Mouse (Mus musculus) limb, embryonic 13.5 days (tissue): Measurements from ENCODE around the gene Gcm1. TPM values are rescaled to one million over a fixed set of nuclear protein-coding genes. Genes with fewer than 3 reads are reported as not detected.
A peak's percentile ranks its signal among the peaks of the same experiment; 100 is the strongest.

Source experiments
- ATAC-seq: fragments of 200-750 bp; cut with Nextera tagmentation; 2 replicates; pipeline ENCODE4 v1.8.0; 2017; ENCODE audit warnings: low read depth, moderate number of reproducible peaks, moderate TSS enrichment; ENCODE audit not compliant: low FRiP score
- H3K27ac ChIP-seq: fragments of 300-500 bp; sonication (generic); 2 replicates; pipeline ENCODE4 v1.5.1; 2015; ENCODE audit warnings: inconsistent platforms, mild to moderate bottlenecking, moderate library complexity
- H3K27me3 ChIP-seq: fragments of 300-500 bp; sonication (generic); 2 replicates; pipeline ENCODE4 v1.6.1; 2015; ENCODE audit warnings: mild to moderate bottlenecking, inconsistent platforms
- H3K36me3 ChIP-seq: fragments of 300-500 bp; sonication (generic); 2 replicates; pipeline ENCODE4 v1.6.1; 2015; ENCODE audit warnings: inconsistent platforms, mild to moderate bottlenecking, moderate library complexity
- H3K4me1 ChIP-seq: fragments of 300-500 bp; sonication (generic); 2 replicates; pipeline ENCODE4 v1.6.1; 2015; ENCODE audit warnings: inconsistent platforms
- H3K4me2 ChIP-seq: fragments of 300-500 bp; sonication (generic); replicated peaks from 2 replicates; pipeline ENCODE4 v1.6.1; 2015; ENCODE audit warnings: inconsistent platforms, mild to moderate bottlenecking, moderate library complexity
- H3K4me3 ChIP-seq: fragments of 300-500 bp; sonication (generic); 2 replicates; pipeline ENCODE4 v1.5.1; 2015; ENCODE audit warnings: moderate library complexity, mild to moderate bottlenecking, inconsistent platforms
- H3K9ac ChIP-seq: fragments of 300-500 bp; sonication (generic); 2 replicates; pipeline ENCODE4 v1.6.1; 2015; ENCODE audit warnings: mild to moderate bottlenecking, inconsistent platforms
- H3K9me3 ChIP-seq: fragments of 300-500 bp; sonication (generic); 2 replicates; pipeline ENCODE4 v1.6.1; 2016; ENCODE audit warnings: inconsistent platforms
- WGBS: fragments of 180-500 bp; shearing (Covaris S2); methylation state at CpG from one replicate; pipeline ENCODE4 v1.1.7; 2015; 5-methylcytosine and 5-hydroxymethylcytosine counted together
- polyA plus RNA-seq: library from polyadenylated mRNA; unstranded; fragments of >200 nt; fragmentation: Nextera tagmentation; extraction: Ambion mirVana; gene quantifications from 2 replicates; pipeline ENCODE4 v1.2.1, GENCODE M21; 2015

Gene Gcm1
- not detected in 2 replicates for polyA plus RNA-seq

DNA sequence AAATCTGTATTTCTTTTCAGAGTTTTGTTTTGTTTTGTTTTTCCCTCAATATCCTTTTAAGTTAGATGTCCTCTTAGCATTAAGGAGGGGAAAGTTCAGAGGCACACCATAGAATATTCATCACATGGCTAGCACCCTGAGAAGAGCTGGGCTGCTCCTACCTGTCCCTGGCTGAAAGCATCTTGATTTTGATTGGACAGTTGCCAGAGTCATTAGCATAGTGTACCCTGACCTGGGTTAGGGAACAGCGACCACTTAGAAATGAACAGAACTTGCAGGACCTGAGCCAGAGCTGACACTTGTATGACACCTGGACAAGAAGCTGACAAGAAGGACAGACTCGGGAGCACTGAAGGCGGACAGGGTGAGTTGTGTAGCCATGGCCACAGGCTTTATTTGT lies at the start of gene Gcm1:
Gene Gcm1, plus strand, starts transcription at position 248 of the 400 bp plus-strand sequence.
- H3K4me1 ChIP-seq, result no peaks in the 10 kb centered on the region
- no peak within 1 kb of the TSS for H3K9ac ChIP-seq
- H3K4me2 ChIP-seq, result no peak within 1 kb of the TSS
- 57% methylated on average over 3 of the region's 3 CpGs for WGBS
- H3K4me3 ChIP-seq, result no peak within 1 kb of the TSS
- H3K27ac ChIP-seq, result no peak within 1 kb of the TSS
- no peaks in the 10 kb centered on the region for H3K9me3 ChIP-seq
- no peaks in the 10 kb centered on the region for H3K36me3 ChIP-seq
- no peaks in the 10 kb centered on the region for H3K27me3 ChIP-seq
- no peak for ATAC-seq

DNA sequence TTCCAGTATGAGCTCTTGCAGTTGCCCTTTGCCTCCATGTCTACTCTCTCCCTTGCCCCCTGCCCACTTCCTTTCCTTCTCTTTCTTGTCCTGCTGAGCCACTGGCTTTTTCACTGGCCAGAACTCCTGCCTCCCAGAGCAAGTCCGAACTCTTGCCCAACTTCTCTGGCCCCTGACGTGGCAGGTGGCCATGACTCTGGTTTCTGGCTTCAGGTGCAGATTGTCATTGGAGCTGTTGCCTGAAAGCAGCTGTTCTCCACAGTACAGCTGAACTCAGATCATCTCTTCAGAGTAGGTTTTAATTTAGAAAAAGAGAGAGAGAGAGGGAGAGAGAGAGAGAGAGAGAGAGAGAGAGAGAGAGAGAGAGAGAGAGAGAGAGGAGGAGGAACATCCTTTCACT lies 48.4 kb upstream of the Gcm1 start:
- no peak overlapping the region for H3K27ac ChIP-seq
- 81% methylated on average over 2 of the region's 2 CpGs for WGBS
- no peak overlapping the region for H3K9ac ChIP-seq
- no peaks in the 10 kb centered on the region for H3K9me3 ChIP-seq
- no peaks in the 10 kb centered on the region for H3K27me3 ChIP-seq
- H3K4me1 ChIP-seq, result no peaks in the 10 kb centered on the region
- no peak overlapping the region for H3K4me2 ChIP-seq
- no peaks in the 10 kb centered on the region for H3K36me3 ChIP-seq
- no peak overlapping the region for H3K4me3 ChIP-seq
- no peak for ATAC-seq

DNA sequence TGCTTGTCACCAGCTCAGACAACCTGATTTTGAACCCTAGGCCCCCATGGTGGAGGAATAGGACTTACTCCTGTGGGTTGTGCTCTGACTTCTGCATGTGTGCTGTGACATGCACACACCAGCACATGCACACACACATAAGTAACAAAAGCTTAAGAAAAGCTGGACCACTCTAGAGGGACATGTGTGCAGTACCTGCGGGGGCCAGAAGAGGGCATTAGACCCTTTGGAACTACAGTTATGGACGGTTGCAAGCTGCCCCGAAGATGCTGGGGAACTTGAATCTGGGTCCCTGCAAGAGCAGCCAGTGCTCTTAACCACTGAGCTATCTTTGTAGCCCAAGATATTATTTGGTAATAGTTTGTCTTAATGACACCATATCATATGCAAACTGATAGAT lies 46.2 kb upstream of the Gcm1 start:
- H3K9ac ChIP-seq, result no peak overlapping the region
- 57% methylated on average over 3 of the region's 3 CpGs for WGBS
- ATAC-seq, result no peak
- H3K4me2 ChIP-seq, result no peak overlapping the region
- H3K36me3 ChIP-seq, result no peaks in the 10 kb centered on the region
- H3K9me3 ChIP-seq, result no peaks in the 10 kb centered on the region
- no peak overlapping the region for H3K27ac ChIP-seq
- H3K4me3 ChIP-seq, result no peak overlapping the region
- H3K27me3 ChIP-seq, result no peaks in the 10 kb centered on the region
- no peaks in the 10 kb centered on the region for H3K4me1 ChIP-seq

DNA sequence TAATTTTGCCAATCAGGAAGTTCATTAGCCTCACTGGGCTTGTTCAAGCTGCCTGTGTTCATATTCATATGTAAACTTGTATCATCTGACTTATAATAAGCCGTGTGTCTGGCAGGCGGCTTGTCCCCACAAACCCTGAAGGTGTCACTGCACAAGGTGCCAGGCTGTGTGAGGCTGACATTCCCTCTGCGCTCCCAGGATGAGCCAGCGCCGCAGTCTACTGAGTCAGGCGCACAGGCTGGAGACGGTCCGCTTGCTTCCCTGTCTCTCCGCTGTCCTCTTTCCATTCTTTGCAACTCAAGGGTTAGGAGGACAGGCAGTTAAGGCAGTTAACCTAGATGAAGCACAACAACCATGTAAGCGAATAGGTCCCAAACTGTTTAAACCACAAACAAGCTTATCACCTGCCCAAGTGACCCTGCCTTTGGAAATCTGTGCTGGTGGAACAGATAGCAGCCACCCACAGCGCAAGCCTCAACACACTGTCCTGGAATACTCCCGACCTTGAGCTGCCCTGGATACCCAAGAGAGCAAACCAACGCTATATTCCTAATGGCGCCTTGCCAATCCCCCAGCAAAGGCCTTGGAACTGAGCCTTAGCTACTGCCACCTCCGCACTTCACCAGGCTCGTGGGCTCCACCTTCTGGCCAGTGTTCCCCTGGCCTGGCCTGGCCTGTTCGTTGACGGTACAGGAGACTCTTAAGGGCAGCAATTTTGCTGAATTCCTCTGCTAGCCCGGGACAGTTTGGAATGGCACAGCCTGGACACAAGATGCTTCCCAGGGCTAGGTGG lies 45.3 kb upstream of the Gcm1 start:
- peak; percentile 70 for ATAC-seq
- WGBS, result 54% methylated on average over 19 of the region's 19 CpGs

DNA sequence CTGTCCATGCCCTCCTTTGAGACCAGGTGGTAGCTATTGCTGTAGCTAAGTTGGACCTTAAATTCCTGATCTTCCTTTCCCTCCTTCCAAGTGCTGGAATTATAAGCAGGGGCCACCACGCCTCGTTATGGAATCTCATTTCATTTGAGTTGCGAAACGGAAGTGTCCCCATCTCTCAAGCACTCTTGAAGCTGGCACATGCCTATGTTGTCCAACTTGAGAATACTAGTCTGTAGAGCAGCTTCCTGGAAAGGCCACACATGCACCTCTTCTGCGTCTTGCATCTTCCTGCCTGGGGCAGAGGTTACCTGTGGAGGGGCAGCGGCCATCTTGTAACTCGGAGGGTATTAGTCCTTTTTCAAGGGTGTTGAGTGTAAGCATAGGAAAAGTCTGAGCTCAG lies 42.3 kb upstream of the Gcm1 start:
- Histone ChIP-seq H3K27me3 (no peaks in the 10 kb centered on the region), H3K27ac (no peak overlapping the region), H3K9me3 (no peaks in the 10 kb centered on the region), H3K4me2 (no peak overlapping the region), H3K4me3 (no peak overlapping the region), H3K9ac (no peak overlapping the region), H3K4me1 (no peaks in the 10 kb centered on the region), H3K36me3 (no peaks in the 10 kb centered on the region)
- no peak for ATAC-seq
- WGBS, result 92% methylated on average over 7 of the region's 7 CpGs

More for the DNA sequence above, 45.3 kb upstream of the Gcm1 start:
- Histone ChIP-seq H3K9ac (no peak overlapping the region), H3K4me2 (no peak overlapping the region), H3K9me3 (no peaks in the 10 kb centered on the region), H3K27me3 (no peaks in the 10 kb centered on the region), H3K4me1 (no peaks in the 10 kb centered on the region), H3K4me3 (no peak overlapping the region), H3K36me3 (no peaks in the 10 kb centered on the region), H3K27ac (no peak overlapping the region)

DNA sequence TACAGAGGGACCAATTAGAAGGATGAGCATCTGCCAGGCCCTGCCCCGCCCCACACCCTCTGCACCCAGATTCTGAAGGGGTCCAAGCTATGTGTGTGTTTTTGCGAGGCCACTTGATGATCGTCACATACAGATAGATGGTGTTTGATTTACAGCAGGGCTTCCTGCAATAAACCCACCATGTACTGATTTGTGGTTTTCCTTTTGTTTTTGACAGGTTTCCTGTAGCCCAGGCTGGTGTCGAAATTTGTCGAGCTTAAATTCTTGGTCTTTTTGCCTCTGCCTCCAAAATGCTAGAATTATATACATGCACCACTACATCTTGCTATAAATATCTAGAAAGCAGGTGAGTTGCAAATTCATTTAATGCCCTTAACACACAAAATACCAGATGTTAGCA lies 41.5 kb upstream of the Gcm1 start:
- Histone ChIP-seq H3K27ac (no peak overlapping the region), H3K36me3 (no peaks in the 10 kb centered on the region), H3K4me1 (no peaks in the 10 kb centered on the region), H3K9me3 (no peaks in the 10 kb centered on the region), H3K4me2 (no peak overlapping the region), H3K27me3 (no peaks in the 10 kb centered on the region), H3K9ac (no peak overlapping the region), H3K4me3 (no peak overlapping the region)
- no peak for ATAC-seq
- WGBS, result 71% methylated on average over 5 of the region's 5 CpGs

DNA sequence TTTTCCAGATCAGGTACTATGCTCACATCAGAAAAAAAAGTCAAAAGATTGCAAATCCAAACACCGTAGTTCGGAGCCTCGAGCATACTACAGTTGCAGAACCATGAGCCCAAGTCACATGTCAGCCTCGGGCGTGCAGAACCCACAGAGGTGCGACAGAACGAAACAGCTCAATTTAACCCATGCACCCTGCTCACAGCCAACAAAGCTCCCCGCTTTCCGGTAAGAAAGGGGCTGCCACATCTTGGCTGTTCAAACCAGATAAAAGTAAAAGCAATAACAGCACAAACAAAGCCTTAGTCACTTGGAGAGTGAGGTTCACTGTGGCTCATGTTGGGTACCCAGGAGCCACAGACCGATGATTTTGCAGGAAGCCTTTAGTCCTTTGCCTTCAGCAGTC lies 41.0 kb upstream of the Gcm1 start:
- H3K4me1 ChIP-seq, result no peaks in the 10 kb centered on the region
- 85% methylated on average over 10 of the region's 10 CpGs for WGBS

DNA sequence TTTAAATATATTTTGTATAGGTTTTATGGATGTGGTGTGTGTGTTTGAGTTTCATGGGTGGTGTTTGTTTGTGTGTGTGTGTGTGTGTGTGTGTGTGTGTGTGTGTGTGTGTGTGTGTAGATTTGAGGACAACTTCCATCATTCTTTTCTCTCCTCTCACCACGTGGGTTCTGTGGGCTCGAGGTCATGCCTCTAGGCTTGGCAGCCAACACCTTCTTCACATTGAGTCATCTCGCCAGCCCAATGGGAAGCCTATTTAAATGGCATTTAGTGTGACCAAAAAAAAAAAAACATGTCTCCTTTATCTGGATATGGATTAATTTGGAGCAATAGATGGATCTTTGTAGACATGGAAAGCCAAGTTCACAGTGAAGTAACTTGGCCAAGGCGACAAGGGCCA lies 39.7 kb upstream of the Gcm1 start:
- WGBS, result 81% methylated on average over 4 of the region's 4 CpGs
- ATAC-seq, result no peak
- no peak overlapping the region for H3K9ac ChIP-seq
- no peak overlapping the region for H3K4me2 ChIP-seq
- no peak overlapping the region for H3K4me3 ChIP-seq
- no peaks in the 10 kb centered on the region for H3K4me1 ChIP-seq
- H3K27ac ChIP-seq, result no peak overlapping the region
- no peaks in the 10 kb centered on the region for H3K9me3 ChIP-seq
- H3K27me3 ChIP-seq, result no peaks in the 10 kb centered on the region
- no peaks in the 10 kb centered on the region for H3K36me3 ChIP-seq

More for the DNA sequence above, 41.0 kb upstream of the Gcm1 start:
- Histone ChIP-seq H3K36me3 (no peaks in the 10 kb centered on the region), H3K27me3 (no peaks in the 10 kb centered on the region), H3K9me3 (no peaks in the 10 kb centered on the region), H3K27ac (no peak overlapping the region), H3K4me3 (no peak overlapping the region), H3K4me2 (no peak overlapping the region), H3K9ac (no peak overlapping the region)
- no peak for ATAC-seq

DNA sequence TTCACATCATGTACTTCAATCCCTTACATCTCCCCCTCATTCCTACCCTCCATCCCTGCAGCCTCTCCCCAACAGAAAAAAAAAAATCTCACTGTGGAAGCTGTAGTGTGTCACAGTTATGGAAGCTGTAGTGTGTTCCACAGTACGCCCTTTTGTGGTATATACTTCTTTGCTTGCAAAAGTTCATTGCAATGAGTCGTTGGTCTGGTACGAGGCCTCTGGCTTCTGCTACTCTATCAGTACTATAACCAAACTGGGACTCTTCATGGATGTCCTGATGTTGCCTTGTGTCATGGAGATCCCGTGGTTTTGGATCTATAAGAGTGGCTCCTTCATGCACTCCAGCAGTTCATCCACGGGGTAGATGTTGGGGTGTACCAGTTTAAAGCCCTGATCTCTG lies 39.0 kb upstream of the Gcm1 start:
- Histone ChIP-seq H3K9ac (no peak overlapping the region), H3K9me3 (no peaks in the 10 kb centered on the region), H3K4me3 (no peak overlapping the region), H3K36me3 (no peaks in the 10 kb centered on the region), H3K4me1 (no peaks in the 10 kb centered on the region), H3K4me2 (no peak overlapping the region), H3K27ac (no peak overlapping the region), H3K27me3 (no peaks in the 10 kb centered on the region)
- no peak for ATAC-seq
- WGBS, result 90% methylated on average over 5 of the region's 5 CpGs

DNA sequence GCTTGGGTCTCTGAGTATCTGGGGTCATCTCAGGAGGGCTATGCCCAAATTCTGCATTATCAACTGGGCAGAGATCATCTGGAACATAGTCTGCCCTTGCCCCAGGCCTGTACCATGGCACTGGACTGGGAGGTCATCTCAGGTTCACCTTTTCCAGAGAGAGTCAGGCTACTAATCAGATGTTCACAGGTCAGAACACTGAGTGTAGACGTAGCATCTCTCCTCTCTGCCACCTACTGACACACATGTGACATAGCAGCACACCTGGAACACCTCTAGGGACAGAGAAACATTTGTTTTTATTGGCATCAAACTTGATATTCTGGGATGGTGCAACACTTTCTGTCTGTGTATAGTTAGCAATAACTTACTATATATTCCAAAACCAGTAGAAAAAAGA lies 37.9 kb upstream of the Gcm1 start:
- no peak for ATAC-seq
- H3K27me3 ChIP-seq, result no peaks in the 10 kb centered on the region
- H3K9ac ChIP-seq, result no peak overlapping the region
- no peaks in the 10 kb centered on the region for H3K4me1 ChIP-seq
- 44% methylated on average over 1 of the region's 1 CpGs for WGBS
- H3K4me2 ChIP-seq, result no peak overlapping the region
- no peak overlapping the region for H3K4me3 ChIP-seq
- H3K27ac ChIP-seq, result no peak overlapping the region
- H3K9me3 ChIP-seq, result no peaks in the 10 kb centered on the region
- H3K36me3 ChIP-seq, result no peaks in the 10 kb centered on the region

DNA sequence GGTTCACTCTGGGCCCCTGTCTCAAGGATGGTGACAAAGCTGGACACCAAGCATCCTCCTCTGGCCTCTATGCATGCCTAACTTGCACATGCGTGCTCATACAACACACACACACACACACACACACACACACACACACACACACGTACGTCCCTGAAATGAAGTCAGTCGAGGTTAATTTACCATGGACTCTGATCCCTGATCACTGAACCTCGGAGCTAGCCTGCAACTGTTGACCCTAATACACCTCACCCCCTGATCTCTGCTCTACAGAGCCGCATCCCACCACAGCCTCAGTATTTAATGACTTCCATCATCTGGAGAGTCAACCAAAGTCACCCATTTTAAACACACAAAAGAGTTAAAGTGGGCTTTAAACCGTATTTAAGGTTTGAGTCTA lies 35.9 kb upstream of the Gcm1 start:
- no peak for ATAC-seq
- no peak overlapping the region for H3K4me3 ChIP-seq
- no peaks in the 10 kb centered on the region for H3K36me3 ChIP-seq
- no peaks in the 10 kb centered on the region for H3K27me3 ChIP-seq
- 84% methylated on average over 7 of the region's 7 CpGs for WGBS
- H3K27ac ChIP-seq, result no peak overlapping the region
- no peaks in the 10 kb centered on the region for H3K9me3 ChIP-seq
- no peaks in the 10 kb centered on the region for H3K4me1 ChIP-seq
- H3K9ac ChIP-seq, result no peak overlapping the region
- no peak overlapping the region for H3K4me2 ChIP-seq

DNA sequence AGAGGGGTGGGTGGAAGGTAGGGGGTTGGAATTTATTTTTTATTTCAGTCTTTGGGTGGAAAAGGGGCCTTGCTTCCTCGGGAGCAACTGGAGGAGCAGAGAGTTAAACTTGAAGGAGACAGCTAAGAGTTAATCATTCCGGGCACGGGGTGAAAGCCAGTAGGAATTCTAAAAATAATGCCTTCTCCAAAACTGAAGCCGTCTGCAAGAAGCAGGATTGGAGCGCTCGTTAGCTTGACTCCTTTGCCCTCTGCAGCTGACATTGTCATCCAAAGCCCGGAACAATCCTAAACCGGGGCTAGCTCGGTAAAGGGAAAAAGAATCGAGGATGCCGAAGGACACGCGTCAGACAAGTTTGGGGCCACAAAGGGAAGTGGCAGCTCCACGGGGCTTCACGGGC lies 35.4 kb upstream of the Gcm1 start:
- 65% methylated on average over 15 of the region's 15 CpGs for WGBS
- H3K9ac ChIP-seq, result no peak overlapping the region
- ATAC-seq, result no peak

DNA sequence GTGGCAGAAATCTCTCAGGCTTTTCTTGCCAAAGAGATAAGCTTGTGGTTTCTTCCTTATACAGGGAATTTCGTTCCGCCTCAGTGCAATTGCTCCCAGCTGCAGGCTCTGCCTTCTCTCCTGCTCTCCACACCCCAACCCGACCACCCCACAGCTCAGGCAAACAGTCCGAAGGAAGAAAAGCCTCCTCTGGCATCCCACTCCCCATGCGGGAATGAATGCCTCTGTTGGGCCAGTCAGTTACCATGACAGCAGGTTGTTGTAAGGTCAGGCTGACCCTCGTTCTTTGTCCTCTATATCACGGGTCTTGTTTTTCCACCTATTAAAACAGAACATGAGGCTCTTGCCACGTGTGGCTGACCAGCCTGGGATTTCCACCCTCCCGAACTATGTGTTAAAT lies 30.5 kb upstream of the Gcm1 start:
- WGBS, result 35% methylated on average over 9 of the region's 9 CpGs
- Histone ChIP-seq H3K4me2 (no peak overlapping the region), H3K4me3 (no peak overlapping the region), H3K27me3 (no peaks in the 10 kb centered on the region), H3K9ac (no peak overlapping the region), H3K27ac (no peak overlapping the region), H3K9me3 (no peaks in the 10 kb centered on the region), H3K4me1 (peaks cover 13% of the 10 kb centered on the region), H3K36me3 (no peaks in the 10 kb centered on the region)
- ATAC-seq, result 0 out of 2 replicates have a peak, but pooled peaks have one; percentile 25

More for the DNA sequence above, 35.4 kb upstream of the Gcm1 start:
- peaks cover 4% of the 10 kb centered on the region; the same call in 1 of the 2 replicates for H3K4me1 ChIP-seq
- H3K27ac ChIP-seq, result no peak overlapping the region
- H3K4me3 ChIP-seq, result no peak overlapping the region
- no peaks in the 10 kb centered on the region for H3K9me3 ChIP-seq
- H3K4me2 ChIP-seq, result no peak overlapping the region
- H3K36me3 ChIP-seq, result no peaks in the 10 kb centered on the region
- no peaks in the 10 kb centered on the region for H3K27me3 ChIP-seq
